Mouse (Mus musculus): Measurements from ENCODE around the gene Odf4.

Odf4 gene

DNA sequence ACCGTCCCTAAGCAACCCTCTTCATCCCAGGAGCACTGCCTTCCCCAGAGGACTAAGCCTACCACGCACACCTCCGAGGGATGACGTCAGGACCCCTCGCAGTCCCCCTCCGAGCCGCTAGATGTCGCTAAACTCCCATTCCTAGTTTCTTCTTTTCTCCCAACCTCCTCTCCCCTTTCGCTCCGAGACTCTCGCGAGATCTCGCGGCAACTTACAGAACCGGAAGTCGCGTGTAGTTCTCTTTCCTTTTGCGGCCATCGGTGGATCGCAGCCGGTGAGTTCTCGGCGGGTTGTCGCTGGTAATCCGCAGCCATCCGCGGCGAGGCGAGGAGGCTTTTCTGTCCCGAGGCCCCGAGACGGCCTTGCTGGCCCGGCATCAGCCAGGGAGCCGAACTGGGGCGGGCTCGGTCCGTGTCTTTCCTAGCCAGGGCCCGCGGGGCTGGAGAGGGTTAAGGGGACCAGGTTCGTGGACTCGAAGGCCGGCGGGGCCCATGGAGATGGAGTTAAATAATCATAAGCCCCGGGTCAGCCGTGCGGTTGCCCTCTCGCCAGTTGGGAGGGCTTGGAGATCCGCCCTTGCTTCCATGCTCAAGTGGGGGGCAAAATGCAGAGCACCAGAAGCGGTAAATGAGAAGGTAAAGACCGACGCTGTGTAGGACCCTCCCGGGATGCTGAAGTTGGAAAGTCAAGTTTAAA, 25.4 kb downstream of the Odf4 start, which contains the start of gene Rpl26:
Gene Rpl26 (plus strand): TSS at position 233 of the 696 bp plus-strand sequence.
- peak; percentile 98 to 99 for DNase-seq

DNA sequence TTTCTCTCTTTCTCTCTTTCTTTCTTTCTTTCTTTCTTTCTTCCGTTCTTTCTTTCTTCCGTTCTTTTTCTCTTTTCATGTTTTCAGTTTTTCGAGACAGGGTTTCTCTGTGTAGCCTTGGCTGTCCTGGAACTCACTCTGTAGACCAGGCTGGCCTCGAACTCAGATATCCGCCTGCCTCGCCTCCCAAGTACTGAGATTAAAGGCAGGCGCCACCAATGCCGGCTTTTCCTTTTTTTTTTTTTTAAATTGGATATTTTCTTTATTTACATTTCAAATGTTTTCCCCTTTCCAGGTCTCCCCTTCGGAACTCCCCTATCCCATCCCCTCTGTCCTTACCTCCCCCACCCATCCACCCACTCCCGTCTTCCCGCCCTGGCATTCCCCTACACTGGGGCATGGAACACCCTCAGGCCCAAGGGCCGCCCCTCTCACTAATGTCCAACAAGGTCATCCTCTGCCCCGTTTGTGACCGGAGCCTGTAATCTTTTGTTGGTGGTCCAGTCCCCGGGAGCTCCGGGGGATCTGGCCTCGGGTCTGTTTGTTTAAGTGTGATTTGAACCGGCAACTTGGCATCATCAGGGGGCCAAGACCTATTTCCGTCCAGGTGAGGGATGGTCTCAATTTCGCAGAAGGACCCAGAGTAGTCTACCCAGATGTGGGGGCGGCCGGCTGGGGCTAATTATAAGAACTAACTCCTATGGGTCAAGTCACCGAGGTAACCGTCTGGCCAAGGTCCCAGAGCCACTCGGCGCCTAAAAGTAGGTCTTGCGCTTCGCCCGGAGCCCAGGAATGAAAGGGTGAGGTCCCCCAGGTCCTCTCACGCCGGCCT, 26.1 kb downstream of the Odf4 start:
- DNase-seq, result no peak

DNA sequence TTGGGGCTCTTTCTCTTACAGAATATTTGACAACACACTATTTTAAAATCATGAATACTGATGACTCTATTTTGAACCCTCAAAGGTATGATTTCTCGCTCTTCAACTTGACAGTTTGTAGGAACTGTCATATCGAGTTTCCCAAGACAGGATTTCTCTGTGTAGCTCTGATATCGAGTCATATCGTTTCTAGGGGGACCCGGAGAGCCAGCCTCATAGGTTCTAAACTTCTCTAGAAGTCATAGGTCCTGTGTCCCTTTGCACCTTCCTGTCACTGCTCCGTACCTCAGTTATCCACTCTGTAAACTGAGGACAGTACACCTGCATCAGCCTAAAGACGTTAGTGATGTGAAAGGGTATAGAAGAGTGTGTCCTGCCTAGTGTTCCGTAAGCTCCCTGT, 27.1 kb downstream of the Odf4 start:
- DNase-seq, result no peak

DNA sequence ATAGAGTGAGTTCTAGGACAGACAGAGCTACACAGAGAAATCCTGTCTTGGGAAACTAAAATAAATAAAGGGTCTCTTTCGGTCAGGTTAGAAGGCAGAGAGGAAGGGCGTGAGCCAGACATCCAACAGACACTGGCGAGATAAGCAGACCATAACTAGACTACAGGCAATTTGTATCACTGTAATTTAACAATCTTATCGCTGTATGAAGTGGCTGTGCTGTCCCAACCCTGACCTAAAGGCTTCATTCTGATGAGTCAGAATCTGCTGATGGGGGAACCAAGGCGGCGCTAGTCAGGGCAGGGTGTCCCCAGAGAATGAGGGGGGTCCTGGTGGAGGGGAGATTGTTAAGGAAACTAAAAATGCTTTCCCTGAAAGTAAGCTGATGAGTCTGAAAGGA, 28.1 kb downstream of the Odf4 start:
- DNase-seq, result no peak

DNA sequence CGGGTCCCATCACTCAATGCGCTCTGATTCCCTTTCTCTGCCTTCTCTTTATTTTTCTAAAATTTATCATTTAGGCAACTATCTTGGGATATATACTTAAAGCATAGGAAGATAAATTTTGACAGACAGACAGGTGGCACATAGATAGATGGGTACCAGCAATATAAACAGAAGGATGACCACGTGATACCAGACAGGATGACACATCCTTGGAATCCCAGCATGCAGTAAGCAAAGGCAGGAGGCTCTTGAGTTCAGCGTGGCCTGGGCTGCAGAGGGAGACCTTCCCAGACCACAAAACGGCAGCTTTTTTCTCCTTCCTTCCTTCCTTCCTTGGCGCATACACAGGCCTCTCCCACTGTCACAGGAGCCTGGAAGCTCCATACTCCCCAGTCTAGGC, 29.0 kb downstream of the Odf4 start:
- no peak for DNase-seq

DNA sequence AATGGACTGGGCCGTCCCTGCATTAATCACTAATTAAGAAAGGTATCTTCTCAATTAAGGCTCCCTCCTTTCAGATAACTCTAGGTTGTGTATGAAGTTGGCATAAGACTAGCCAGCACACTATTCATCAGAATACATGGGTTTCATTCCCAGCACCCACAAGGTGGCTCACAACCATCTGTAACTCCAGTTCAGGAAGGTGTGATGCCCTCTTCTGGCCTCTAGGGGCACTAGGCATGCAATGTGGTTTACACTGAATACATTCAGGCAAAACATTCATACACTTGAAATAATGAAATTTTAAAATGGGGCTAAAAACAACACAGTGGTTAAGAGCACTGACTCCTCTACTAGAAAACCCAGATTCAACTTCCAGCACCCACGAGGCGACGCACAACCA, 29.8 kb downstream of the Odf4 start:
- DNase-seq, result peak in 1 of 2 experiments; percentile 50

DNA sequence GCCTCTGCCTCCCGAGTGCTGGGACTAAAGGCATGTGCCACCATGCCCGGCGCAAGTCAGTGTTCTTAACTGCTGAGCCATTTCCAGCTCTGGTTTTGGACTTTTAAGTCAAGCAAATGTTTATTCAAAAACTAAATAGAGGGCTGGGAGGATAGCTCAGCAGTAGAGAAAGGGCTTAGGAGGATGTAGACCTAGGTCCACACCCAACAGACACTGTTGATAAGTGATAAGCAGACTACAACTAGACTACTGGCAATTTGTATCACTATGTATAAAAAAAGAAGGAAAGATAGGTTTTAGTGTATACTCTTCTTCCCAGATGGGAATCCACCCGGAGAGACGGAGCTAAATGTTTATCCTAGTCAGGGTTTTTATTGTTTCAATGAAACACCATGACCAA, 30.6 kb downstream of the Odf4 start:
- no peak for DNase-seq

DNA sequence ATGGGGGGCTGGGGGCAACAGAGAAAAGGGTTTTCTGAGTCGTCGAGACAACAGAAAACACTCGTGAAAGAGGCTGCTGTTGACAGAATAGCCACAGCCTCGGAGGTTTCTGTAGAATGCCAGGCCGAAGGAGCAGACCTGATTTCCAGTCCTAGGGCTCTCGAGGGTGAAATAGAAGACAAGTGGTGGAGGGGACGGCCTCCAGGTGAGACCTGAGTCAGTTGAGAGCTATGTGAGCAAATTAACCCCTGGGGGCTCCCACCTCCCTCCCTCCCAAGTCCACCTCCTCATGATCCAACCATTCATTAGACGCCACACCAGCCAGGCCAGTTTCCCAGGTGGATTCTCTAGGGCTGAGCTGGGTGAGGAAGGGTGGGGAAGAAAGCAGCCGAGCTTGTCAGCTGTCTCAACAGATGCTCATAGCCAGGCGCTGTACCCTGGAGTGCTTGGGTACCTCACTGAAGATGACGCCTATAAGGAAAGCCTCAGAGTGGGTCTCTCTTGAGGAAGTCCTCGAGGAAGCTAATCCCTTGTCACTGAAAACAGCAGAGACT, 32.9 kb downstream of the Odf4 start:
- DNase-seq, result no peak

DNA sequence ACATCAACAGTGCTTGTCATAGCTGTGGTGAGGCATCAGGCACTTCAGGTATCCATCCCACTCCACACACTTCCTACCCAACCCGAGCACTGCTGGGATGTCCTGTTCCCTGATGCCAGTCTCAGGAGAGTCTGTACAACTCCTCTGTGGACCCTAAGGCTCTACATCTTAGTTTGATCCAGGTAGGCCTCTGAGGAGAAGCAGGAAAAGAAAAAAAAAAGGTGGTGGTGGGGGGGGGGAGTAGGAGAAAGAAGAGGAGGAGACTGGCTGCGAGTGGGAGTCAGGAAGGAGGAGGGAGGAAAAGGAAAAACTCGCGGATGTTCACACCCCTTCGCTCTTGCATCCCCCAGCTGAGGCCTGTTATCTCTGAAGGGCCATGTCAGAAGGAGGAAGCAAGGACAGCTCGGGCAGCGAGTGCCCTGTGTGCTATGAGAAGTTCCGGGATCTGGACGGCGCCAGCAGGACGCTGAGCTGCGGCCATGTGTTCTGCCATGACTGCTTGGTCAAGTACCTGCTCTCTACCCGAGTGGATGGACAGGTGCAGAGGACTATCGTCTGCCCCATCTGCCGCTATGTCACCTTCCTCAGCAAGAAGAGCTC, 34.5 kb downstream of the Odf4 start:
- DNase-seq, result peak; percentile 32 to 64

DNA sequence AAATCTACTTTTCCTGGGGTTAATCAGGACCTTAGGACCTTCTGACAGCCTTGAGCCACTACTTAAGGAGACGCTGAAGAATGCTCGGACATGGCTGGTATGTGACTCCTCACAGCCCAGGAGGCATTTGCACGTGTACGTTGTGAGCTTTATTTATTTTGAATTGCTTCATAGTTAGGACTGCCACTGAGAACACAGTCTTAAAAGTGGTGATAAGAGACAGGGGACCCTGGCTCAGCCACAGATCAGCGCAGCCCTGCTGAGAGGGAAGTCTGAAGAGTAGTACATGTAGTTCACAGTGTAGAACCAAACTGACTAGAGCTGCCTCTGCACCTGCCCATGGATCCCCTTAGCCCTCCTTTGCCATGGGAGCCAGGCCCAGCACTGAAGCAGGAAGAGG, 35.1 kb downstream of the Odf4 start:
- no peak for DNase-seq

DNA sequence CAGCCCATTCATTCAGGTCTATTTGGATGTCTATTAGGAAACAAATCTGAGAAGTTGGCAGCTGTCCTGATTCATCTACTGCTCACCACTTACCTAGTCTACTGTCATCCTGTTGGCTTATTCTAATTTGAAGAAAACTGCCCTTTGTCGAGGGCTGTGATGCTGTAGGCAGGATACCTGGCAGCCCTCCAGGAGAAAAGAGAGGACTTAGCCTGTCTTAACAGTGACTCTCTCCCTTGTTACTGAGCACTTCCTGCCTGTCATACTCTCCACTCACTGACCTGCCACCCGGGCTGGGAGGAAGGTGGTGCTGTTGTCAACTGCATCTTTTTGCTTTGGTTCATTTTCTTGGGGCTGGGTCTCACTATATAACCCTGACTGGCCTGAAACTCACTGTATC, 36.3 kb downstream of the Odf4 start:
- DNase-seq, result no peak

DNA sequence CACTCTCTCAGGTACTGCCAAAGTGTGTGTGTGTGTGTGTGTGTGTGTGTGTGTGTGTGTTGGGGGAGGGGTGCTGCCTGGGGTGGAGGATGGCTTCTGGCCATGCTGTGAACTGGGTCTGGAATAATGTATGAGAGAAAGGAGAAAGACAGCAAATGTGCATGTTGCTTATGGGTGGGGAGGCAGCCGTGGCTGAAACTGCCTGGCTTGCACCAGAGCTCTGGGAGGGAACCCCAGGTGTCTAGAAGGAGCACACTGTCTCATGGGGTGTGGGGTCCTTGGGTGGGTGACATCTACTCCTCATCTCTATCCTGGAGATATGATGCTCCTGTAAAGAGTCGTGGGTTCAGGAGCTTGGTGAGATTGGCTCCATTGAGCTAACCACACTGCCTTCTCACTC, 38.2 kb downstream of the Odf4 start:
- no peak for DNase-seq

DNA sequence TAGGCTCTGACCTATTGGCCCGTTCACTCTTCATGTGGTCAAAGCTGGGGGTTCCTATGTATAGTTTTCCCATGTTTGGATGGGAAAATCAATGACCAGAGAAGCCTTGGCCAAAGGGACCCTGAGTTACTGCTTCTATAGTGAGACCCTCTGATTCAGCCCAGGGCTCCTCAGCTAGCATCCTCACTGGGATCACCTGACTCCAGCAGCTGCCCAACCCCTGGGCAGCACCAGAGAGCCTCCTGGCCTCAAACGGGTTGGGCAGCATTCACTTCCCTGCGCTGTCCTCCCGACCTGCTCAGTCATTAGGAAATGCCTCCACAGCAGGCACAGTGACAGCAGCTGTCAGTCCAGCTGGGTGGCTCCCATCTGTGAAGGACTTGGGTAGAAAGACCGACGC, 38.6 kb downstream of the Odf4 start, which contains the start of gene Rnf222:
Gene Rnf222 (plus strand): TSS at position 301 of the 400 bp plus-strand sequence.
- DNase-seq, result no peak

DNA sequence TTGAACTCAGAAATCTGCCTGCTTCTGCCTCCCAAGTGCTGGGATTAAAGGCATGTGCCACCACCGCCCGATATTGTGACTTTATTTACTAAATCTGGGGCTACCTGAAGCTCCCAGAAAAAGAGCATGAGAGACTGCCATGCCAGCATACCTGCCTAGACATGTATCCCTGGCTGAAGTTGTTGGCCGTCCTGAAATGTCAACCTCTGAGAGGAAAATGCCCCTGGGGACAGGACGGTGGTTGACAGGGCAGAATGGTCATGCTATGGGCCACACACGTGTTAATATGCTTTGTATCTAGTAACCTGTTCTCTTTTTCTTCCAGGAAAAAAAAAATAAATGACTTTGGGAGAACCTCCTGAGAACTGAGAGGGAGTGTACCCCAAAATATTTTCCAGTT, 40.8 kb downstream of the Odf4 start:
- no peak for DNase-seq

DNA sequence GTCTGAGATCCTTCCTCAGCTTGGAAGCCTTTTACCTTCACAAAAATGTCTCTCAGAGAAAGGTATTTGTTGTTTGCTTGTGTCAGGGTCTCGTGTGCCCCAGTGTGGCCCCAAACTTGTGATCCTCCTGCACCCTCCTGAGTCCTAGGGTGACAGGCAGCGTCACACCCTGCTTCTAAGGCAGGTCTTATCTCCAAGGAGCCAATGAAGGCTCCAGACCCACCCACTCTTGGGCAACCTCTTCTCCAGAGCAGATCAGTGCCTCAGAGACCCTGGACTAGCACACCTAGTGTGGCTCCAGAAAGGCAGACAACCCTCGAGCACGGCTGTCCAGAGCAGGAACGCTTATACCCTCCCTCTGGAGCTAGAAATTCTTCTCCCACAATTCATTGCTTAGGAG, 42.5 kb downstream of the Odf4 start:
- DNase-seq, result no peak

DNA sequence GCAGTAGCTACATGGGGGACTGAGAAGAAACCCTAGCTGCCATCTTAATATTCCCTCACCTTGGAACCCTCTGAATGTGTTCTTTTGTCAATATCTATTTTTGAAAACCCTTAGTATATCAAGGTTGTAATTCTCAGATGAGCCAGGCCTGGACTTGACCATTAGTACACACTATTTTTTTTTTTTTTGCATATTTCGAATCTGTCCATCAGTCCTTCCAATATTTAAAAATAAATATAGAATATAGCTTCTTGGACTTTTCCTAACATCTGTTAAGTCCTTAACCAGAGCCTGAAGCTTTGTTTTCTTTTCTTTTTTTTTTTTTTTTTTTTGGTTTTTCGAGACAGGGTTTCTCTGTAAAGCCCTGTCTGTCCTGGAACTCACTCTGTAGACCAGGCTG, 43.0 kb downstream of the Odf4 start:
- DNase-seq, result no peak

DNA sequence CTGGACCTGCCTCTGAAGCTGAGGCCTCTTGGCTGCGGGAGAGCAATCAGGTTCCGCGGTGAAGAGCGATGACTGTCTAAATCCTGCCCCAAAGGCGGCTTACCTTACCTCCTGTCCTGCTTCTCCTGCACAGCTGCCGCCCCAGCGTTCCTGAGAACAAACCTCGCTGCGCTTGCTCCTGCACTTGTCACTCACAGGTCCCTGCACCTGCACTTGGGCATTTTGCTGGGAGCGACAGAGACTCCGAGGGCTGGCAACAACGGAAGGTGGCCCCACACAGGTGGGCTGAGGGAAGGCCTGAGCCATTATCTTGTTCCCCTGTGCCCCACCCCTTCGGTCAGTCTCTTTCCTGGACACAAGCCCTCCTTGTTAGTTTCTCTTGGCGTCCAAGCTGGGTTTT, 44.8 kb downstream of the Odf4 start:
- no peak for DNase-seq

DNA sequence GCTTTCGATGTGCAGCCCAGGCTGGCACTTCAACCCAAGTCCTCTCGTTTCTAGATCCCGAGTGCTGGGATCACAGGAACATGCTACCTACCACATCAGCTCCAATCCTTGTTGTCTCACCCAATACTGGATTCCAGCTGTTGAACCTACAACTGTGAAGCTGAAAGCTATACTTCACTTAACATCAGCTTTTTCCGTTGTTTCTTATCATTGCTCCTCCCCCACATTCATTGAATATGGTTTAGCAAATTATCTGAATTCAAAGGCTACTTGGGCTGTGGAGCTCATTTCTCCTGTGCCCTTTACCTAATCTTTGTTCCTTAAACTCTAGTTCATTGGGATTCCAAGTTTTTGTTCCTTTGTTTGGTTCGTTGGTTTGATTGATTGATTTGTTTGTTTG, 48.1 kb downstream of the Odf4 start:
- no peak for DNase-seq

DNA sequence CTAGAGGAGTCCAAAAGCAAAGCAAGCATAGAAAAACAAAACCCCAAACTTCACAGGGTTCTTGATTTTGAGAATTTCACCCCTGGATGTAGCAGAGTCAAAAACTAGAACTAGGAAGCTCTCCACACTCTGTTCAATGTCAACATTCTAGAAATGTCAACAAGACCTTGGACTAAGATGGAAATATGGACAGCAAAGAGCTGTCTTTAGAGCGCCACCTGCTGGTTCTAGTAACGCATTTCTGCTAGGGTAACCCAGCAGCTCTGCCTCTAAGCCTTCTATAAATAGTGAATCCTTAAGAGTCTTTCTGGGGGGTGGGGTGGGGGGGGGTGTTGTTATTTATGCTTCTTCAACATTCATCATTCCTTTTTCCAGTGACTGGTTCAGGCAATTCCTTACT, 52.0 kb downstream of the Odf4 start:
- peak in 1 of 2 experiments; percentile 79 for DNase-seq

Data from lung, postnatal 4 days (tissue).